Mouse (Mus musculus) spleen, adult 2 months (tissue): Measurements from ENCODE around the gene Tmem131l.

Experiments
- CTCF ChIP-seq: fragments of 200-500 bp; IDR thresholded peaks from 2 replicates; pipeline ENCODE4 v1.5.1; 2011; ENCODE audit warnings: mild to moderate bottlenecking, inconsistent platforms; ENCODE audit not compliant: insufficient read depth, insufficient read length, insufficient replicate concordance; ENCODE audit errors: extremely low read depth
- POLR2A ChIP-seq: fragments of 200-500 bp; IDR thresholded peaks from 2 replicates; pipeline ENCODE4 v1.6.1; 2011; ENCODE audit warnings: low read depth, low read length, inconsistent platforms

DNA sequence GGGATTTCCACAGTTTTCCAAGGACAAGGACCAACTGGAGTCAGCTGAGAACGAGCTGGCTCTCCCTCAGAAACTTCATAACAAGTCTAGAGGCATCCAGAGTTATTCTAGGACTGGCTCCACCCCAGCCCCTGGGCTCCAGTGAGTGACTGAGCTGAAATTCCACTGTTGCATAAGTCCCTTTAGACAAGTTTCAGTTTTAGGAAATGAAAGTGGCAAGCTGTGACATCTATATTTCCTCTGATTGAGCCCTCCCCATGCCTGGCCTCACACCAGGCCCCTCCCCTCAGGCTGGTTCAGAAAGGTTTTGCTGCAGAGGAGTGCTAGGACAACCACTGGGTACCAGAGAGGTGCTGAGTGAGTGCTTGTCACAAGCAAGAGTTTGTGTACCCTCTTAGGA lies 177.0 kb downstream of the Tmem131l start:
- no peak for TF ChIP-seq POLR2A
- TF ChIP-seq CTCF = no peak
